Mouse (Mus musculus) thymus, postnatal 14 days (tissue): ENCODE data around the gene Rpl23a.

Experiments used
- DNase-seq: peaks from one replicate; pipeline ENCODE4 v3.0.0; 2021

Gene Rpl23a

DNA sequence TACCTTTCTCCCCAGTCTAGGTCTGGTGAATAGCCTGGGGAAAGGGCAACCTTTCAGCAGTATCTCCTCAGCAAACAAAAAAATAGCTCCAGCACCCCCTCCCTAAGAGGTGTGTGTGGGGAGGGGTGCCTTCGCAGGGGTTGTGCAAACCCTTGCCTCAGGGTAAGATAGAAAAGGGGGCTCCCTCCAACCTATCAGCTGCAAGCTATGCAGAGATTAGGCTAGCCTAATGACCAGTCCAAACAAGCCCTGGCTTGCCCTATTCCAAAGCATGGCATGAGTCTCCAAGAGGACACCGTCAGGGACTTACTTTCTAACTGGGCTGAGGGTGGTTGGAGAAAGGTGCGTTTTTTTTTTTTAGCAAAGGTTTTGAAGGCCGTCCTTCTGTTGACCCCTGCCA, 17.2 kb downstream of the Rpl23a start:
- no peak for DNase-seq

DNA sequence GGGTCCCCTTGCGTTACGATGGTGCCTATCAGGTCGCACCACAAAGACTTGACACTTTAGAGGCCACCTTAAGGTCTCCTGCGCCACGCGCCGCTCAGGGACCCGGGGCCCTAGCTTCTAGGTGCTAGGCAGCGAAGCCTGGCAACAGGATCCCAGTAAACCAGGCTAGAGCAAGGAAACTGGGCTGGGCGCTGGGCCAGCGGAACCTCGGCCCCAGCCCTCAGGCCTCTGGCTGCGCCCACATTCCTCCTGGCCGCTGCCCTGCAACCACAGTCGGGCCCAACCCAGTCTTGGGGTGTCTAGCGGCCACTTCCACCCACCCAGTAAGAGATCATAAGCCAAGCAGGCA, 17.6 kb downstream of the Rpl23a start:
- no peak for DNase-seq

- peak; percentile 93 for DNase-seq
Observed at GRCm38 (mm10) chr11:78164924-78165760, 18.2 kb downstream of the Rpl23a start, which contains the start of gene Traf4. Traf4 (minus strand) TSS chr11:78165589.

- no peak for DNase-seq
Observed at GRCm38 (mm10) chr11:78164604-78164923, 18.8 kb downstream of the Rpl23a start.

DNA sequence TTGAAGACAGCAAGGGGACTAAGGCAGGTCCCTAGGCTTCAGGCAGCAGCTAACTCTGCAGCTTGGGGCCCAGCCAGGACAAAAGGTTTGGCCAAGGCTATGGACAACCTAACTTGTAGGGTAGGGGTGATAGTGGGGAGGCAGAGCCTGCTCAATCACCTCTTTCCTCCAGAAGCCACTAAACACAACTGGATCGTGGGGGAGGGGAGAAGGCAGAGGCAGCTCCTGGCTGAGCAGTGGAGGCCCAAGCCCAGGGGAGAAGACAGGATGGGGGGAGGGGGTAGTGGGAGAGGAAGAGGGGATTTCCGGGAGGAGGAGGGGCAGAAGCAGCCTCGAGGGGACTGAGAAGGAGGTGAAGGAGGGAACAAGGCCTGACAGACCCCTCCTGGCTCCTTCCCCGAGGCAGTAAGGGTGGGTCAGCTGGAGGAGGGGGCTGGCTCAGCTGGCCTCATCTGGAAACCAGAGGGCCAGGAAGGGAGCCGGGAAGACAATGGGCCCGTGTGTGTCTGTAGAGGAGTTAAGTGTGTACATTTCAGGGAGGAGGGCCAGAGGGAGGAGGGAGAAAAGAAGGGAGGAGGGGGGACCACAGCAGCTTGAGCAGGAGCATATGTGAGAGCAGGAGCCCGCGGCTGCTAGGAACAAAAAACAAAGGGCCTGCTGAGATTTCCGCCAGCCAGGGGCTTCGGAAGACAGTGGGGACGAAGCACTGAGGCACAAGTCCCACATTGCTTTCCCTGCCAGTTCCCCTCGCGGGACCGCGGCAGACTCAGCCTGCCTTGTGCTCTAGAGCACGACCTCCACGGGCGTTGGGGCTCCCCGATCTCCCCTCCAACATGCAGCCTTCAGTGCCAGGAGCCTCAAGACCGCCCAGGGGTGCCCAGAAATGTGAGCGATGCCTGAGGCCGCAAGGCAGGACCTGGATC, 19.4 kb downstream of the Rpl23a start:
- peak; percentile 88 for DNase-seq

DNA sequence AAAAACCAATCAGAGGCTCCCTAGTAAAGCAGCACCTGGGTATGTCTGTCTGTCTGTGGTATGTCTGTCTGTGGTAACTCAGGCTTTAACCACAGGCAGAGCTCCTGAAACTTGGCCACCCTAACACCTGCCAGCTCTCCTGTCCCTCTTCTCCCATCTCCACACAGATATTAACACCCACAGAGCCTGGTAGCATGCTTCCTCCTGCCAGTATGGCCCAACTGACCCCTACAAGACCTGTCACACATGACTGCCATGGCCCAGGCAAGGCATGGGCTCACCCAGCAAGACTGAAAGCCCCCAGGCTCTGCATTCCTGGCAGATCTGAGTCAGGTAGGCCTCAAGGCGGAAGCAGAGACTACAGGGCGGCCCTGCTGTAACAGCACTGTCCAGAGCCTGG, 20.3 kb downstream of the Rpl23a start:
- no peak for DNase-seq

DNA sequence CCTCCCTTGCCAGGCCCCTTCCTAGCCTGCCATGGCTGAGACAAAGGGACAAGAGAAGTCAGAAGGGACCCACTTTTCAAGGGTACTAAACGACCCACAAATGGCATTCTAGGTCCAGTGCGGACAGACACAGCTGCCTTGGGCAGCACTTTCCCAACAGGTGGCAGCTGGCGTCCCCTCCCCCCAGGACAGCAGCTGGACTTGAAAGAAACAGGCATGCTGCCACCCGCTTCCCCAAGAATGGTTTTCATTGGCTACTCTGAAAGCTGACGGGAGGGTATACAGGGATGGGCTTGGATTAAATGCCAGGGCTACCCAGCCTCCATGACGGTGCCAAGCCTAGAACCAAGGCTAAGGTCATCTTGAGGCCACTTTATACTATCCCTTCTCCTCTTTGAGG, 20.9 kb downstream of the Rpl23a start:
- DNase-seq, result no peak

DNA sequence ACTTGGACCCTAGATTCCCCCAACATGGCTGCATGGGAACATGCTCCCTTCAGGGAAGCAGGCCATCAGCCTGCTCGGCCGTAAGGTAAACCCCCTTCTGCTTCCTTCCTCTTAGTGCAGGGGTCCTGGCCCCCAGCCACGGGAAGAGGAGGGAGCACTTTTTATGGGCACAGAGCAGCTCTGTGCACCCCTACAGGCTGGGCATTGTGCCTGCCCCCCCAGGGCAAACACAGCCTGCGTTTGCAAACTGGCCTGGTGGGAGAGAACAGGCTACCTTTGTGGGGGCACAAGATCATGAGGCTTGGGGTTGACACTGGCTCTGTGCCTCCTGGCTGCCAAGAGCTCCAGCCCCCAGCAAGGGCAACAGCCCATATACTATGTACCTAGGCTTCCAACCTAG, 21.4 kb downstream of the Rpl23a start:
- no peak for DNase-seq

DNA sequence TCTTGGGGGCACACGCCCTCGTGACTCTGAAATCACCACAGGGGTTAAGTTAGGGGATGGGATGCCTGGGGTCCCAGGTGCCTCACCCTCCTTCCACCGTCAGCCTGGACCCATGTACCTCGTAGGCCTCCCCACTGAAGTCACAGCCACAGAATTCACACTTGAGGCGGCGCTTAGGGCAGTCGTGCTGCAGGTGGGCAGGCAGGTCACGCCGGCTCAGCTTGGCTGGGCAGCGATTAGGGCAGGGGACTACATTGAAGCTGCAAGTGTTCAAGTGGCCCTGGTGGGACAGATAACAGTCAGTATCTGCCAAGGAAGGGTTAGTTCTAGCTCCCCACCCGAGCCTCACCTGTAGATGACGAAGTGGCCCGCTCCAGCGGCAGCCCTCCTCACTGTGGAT, 22.2 kb downstream of the Rpl23a start:
- no peak for DNase-seq

DNA sequence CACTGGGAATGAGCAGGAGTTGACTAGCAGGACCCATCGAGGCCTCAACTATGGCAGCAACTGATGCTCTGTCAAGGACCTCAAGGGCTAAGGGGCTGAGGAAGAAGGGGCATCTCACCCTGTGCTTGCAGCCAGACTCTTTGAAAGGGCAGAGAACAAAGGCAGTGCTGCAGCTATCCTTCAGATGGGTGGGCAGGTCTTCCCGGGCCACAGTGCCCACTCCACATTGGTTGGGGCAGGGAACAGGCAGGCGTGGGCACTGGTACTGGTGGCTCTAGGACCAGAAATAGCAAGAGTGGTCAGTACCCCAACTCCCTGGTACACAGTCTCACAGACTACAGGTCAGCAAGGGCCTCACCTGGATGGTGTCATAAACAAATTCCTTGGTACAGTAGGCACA, 22.7 kb downstream of the Rpl23a start:
- no peak for DNase-seq

DNA sequence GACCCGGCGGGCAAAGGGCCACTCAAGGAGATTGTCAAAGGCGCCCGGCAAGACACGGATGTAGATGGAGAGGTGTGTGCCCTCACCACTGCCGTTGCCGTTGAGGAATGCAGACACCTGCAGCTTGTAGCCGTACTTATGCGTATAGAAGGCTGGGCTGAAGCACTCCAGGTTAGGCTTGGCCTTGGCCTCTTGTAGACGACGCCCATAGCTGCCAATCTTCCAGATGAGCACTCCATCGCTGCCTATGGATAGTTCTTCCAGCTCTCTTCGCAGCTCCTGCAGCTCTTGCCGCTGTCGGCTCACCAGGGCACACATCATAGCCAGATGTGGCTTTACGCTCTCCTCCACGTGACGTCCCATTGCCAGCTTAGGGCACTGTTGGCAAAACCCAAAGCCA, 23.2 kb downstream of the Rpl23a start:
- no peak for DNase-seq

DNA sequence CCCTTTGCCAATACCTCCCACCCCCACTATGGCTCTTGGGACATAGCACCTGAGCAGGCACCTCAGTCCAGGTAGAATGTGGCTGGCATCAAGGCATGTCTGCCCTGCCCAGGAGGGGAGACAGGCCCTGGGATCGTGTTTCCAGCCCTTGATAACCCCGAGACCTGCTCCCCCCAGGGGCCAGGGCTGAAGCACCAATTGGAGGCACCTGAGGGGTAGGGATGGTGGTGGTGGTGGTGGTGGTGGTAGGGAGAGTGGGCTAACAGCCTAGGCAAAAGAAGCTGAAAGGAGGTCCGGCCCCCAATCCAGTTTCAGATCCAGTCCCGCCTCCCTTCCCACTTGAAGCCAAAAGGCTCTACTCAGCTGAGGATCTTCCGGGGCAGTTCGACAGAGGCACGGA, 23.8 kb downstream of the Rpl23a start:
- DNase-seq, result no peak

DNA sequence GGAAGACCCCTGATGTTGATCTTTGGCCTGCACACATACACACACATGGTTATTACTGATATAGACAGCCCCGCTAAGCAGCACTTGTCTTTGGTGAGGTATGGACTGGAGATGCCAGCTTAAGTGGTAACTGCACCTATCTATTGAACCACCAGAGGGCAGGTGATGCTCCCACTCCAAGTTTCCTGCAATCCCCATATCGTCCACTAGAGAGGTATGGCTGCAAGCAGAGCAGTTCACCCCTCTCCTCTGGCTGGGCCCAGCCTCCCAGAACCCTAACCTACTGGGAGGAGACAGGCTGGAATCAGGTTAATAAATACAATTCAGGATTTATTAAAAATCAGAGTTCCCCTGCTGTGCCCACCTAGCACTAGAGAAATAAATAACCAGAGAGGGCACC, 24.3 kb downstream of the Rpl23a start:
- peak; percentile 87 for DNase-seq

GRCm38 (mm10) chr11:78156156-78156699, 27.2 kb downstream of the Rpl23a start:
- no peak for DNase-seq

DNA sequence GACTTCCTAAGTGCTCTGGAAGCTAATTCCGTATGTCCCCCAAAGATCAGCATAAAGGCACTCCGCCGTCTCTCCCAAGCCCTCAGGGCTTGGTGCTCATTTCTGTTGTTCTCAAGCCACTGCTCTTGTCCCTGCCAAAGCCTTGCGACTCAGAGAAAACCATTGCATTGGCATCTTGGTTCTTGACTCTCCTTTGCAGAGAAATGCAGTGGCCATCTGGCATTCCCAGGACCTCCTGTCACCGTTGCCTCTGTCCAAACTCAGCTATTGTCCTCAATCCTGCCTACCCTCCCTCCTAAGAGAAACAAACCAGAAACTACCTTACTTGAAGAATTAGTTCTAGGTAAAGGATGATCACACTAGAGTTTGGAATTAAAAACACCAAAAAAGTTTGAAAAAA, 27.7 kb downstream of the Rpl23a start:
- no peak for DNase-seq

DNA sequence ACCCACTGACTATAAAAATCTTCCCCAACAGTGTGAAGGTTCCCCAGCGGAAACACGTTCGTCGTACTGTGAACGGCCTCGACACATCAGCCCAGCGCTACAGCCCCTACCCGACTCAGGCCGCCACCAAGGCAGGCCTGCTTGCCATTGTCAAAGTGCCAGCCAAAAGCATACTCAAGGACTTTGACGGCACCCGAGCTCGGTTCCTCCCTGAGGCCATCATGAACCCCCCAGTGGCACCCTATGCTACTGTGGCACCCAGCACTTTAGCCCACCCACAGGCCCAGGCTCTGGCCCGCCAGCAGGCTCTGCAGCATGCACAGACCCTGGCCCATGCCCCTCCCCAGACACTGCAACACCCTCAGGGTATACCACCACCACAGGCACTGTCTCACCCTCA, 29.6 kb downstream of the Rpl23a start:
- DNase-seq, result no peak

DNA sequence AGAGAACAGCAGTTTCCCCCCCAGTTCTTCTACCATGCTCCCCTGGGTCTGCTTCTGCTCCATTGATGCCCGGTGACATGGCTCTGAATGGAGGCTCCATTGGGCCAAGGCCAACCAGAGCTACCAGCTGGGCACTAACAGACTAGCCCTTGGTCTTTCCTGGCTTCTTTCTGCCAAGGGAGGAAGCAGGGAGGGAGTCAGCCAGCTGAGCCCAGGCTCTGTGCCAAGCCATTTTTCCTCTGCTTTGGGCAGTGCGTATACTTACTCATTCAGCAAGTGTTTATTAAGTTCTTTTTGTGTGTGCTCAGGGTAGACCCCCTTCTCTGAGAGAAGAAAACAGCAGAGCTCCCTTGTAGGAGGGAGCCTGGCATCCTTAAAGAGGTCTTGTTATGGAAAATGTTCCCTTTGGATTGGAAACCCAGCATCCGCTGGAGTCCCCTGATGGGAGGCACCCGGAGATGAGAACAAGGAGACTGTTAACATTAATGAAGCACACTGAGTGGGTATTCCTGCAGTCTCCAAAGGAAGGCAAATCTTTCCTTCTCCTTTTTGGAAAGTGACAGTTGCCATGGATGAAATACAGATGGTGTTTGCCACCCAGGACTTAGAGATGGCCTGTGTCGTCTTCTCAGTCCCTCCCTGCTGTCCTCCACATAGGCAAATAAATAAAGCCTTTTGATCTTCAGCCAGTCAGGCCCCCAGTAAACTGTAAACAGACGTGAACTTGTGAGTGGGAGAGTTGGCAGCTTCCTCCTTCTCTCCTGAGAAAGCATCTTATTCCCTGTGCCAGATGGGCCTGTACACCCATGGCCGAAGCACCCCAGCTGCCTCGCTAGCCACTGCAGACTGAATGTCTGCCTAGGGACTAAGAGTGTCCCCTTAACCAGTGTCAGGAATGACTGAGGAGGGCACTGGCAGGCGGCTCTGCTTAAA, 30.8 kb downstream of the Rpl23a start:
- no peak for DNase-seq

DNA sequence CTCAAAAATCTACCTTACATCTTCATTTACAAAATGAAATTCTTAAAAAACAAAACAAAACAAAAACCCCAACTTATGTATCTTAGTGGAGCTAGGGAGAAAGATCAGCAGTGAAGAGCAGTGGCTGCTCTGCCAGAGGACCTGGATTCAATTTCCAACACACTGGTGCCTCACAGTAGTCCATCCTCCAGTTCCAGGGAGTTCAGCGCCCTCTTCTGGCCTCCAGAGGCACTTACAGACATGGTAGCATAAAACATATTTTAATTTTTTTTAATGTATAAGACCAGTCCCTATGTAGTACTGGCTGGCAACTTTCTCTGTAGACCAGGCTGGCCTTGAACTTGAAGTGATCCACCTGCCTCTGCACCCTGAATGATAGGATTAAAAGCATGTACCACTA, 32.2 kb downstream of the Rpl23a start:
- peak; percentile 21 for DNase-seq

GRCm38 (mm10) chr11:78146707-78147543, 36.5 kb downstream of the Rpl23a start:
- no peak for DNase-seq

DNA sequence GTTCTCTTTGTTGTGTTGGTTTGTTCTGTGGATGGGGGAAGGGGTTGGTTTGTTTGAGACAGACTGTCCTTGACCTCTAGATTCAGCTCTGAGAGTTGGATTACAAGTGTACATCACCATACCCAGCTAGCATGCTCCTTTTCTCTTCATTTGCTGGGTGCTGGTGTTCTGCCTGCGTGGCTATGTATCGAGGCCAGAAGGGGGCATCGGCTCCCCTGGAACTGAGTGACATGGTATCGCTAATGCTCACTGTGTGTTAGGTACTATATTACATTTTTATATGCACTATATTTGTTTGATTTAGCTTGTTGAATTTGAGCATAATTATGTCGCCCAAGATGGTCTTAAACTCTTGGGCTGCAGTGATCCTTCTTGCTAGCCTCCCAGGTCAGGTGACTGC, 37.2 kb downstream of the Rpl23a start:
- peak; percentile 20 for DNase-seq

DNA sequence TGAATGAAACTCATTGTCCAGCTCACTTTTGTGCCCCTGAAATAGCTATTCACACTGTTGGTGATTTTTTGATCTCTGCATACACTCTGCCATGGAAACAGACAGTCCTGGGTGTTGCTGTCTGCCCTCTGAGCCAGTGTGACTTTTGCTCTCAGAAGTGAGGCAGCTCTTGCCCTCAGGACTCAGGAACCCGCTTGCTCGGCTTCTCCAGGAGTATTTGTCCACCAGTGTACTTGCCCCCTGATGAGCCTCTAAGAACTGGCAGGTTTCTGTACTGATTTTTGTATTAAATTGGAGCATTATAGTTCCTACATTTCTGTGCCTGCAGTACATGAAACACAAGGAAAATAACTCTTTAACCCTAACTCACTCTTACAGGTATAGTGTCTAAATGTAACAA, 39.9 kb downstream of the Rpl23a start:
- DNase-seq, result no peak

DNA sequence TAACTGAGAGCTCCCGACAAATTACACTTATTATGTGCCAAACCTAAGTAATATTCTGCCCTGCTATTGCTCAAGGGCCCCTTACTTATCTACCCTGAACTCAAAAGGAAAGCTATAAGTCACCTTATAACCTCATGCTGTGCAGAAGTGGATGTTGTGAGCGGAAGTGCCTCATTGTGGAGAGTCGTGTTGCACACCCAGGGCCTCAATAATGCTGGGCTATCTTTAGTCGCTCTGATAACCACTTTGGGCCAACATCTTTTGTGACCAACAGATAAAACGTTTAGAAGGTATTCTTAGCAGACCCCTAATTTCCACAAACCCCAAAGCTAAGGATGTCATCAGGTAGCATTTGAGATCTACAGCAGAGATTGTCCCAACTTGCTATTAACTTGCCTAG, 42.7 kb downstream of the Rpl23a start:
- DNase-seq, result no peak
